Mouse (Mus musculus): ENCODE results near the gene Dlgap5.

DNA sequence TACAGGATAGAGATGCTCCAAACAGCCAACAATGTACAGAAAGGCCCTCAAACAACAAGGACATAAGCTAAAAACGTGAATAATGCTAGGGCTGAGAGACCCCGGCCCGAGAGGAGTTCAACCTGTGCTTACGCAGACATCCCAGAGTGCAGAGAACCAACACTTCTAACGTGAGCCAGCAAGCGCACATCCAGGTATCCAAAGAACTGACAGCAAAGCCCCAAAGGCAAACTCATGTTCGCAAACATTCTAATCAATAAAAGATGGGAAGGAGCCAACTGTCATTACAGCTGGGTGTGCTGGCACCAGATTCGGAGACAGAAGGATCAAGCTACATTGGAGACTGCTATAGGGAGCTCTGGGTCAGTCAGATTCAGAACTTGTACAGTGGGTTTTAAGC is 15.5 kb downstream of the Dlgap5 start:
- no peak for TF ChIP-seq POLR2A (IDR thresholded peaks at IDR 0.05; ENCODE audit: low read depth, low read length)
- TF ChIP-seq CTCF (IDR thresholded peaks at IDR 0.05; ENCODE audit: extremely low read depth, insufficient read length, insufficient replicate concordance, low read depth, low read length) = no peak
